Mouse (Mus musculus): ENCODE data around the gene Atp1b2. TPM values are rescaled to one million over a fixed set of nuclear protein-coding genes. Genes with fewer than 3 reads are reported as not detected.

Atp1b2 gene
- total RNA-seq, 2 experiments from 2014 or later, result 31.8 to 31.9 TPM

- intact Hi-C loops (cut with DNase I), result no loop called here
- no peak for DNase-seq
Observed at GRCm38 (mm10) chr11:69553341-69553721, 52.4 kb downstream of the Atp1b2 start.

- intact Hi-C loops (cut with DNase I), result no loop called here
- DNase-seq, result no peak
Observed at GRCm38 (mm10) chr11:69552622-69553340, 53.0 kb downstream of the Atp1b2 start.

- intact Hi-C loops (cut with DNase I), result no loop called here
- no peak for DNase-seq
Observed at GRCm38 (mm10) chr11:69551310-69551709, 54.4 kb downstream of the Atp1b2 start.

Small RNAs within 50 kb of the gene (microRNA-seq; reads per million reads assigned to microRNA genes)
- 0 reads per million in 2 experiments for gene Mir467f

Other genes starting within 250 kb of the Atp1b2 start
- 10 to 100 TPM; 45.4 to 47.4 TPM for gene Chd3, start 236.5 kb downstream of the Atp1b2 start, total RNA-seq (2021)
- 10 to 100 TPM; 85.4 to 91.7 TPM for gene Naa38, start 210.5 kb downstream of the Atp1b2 start, total RNA-seq (2021)
- gene Cyb5d1, start 210.3 kb downstream of the Atp1b2 start, total RNA-seq (2021), result 10 to 100 TPM; 25.0 to 29.3 TPM
- 10 to 100 TPM; 37.4 to 39.6 TPM for gene Tmem88, start 207.7 kb downstream of the Atp1b2 start, total RNA-seq (2021)
- 10 to 100 TPM; 45.7 to 50.6 TPM for gene Kdm6b, start 192.3 kb downstream of the Atp1b2 start, total RNA-seq (2021)
- gene Dnah2, start 56.8 kb downstream of the Atp1b2 start, total RNA-seq (2021), result under 1 TPM; 0.07 to 0.38 TPM
- 10 to 100 TPM; 60.5 to 70.3 TPM for gene Efnb3, start 45.7 kb downstream of the Atp1b2 start, total RNA-seq (2021)
- 1 to 10 TPM; 4.3 to 6.5 TPM for gene Wrap53, start 25.7 kb downstream of the Atp1b2 start, total RNA-seq (2021)
- 10 to 100 TPM; 22.1 to 27.3 TPM for gene Trp53, start 25.6 kb downstream of the Atp1b2 start, total RNA-seq (2021)
- not detected for gene Shbg, start 12.0 kb upstream of the Atp1b2 start, total RNA-seq (2021)
- 1 to 10 TPM; 1.6 to 2.5 TPM for gene Sat2, start 16.1 kb upstream of the Atp1b2 start, total RNA-seq (2021)
- 10 to 100 TPM; 69.2 to 71.6 TPM for gene Fxr2, start 27.0 kb upstream of the Atp1b2 start, total RNA-seq (2021)
- gene Sox15, start 49.4 kb upstream of the Atp1b2 start, total RNA-seq (2021), result not detected
- 10 to 100 TPM; 20.9 to 21.6 TPM for gene Mpdu1, start 56.7 kb upstream of the Atp1b2 start, total RNA-seq (2021)
- 1 to 10 TPM; 5.6 to 7.5 TPM for gene Cd68, start 60.2 kb upstream of the Atp1b2 start, total RNA-seq (2021)
- gene Eif4a1, start 66.5 kb upstream of the Atp1b2 start, total RNA-seq (2021), result 100 to 1,000 TPM; 236 to 287 TPM
- gene Senp3, start 76.1 kb upstream of the Atp1b2 start, total RNA-seq (2021), result 10 to 100 TPM; 39.7 to 42.1 TPM
- 1 to 10 TPM; 2.7 to 3.2 TPM for gene Tnfsf13, start 79.8 kb upstream of the Atp1b2 start, total RNA-seq (2021)
- gene Tnfsf12, start 89.9 kb upstream of the Atp1b2 start, total RNA-seq (2021), result 10 to 100 TPM; 14.8 to 20.2 TPM
- gene Tnfsfm13, start 90.2 kb upstream of the Atp1b2 start, total RNA-seq (2021), result 1 to 10 TPM; 2.9 to 4.1 TPM
- gene Polr2a, start 152.7 kb upstream of the Atp1b2 start, total RNA-seq (2021), result 10 to 100 TPM; 35.6 to 37.5 TPM
- gene Slc35g3, start 156.0 kb upstream of the Atp1b2 start, total RNA-seq (2021), result under 1 TPM in 1 of 2 experiments, not detected in 1; 0.12 TPM
- gene Zbtb4, start 160.0 kb upstream of the Atp1b2 start, total RNA-seq (2021), result 10 to 100 TPM; 36.5 to 43.3 TPM
- gene Chrnb1, start 190.0 kb upstream of the Atp1b2 start, total RNA-seq (2021), result 1 to 10 TPM; 5.4 to 6.0 TPM
- gene Fgf11, start 195.9 kb upstream of the Atp1b2 start, total RNA-seq (2021), result 1 to 10 TPM; 2.6 to 2.8 TPM
- gene Tmem102, start 199.7 kb upstream of the Atp1b2 start, total RNA-seq (2021), result under 1 TPM; 0.54 to 0.65 TPM
- not detected for gene Gm39566, start 209.4 kb upstream of the Atp1b2 start, total RNA-seq (2021)
- not detected for gene Spem2, start 212.5 kb upstream of the Atp1b2 start, total RNA-seq (2021)
- not detected for gene Spem1, start 216.2 kb upstream of the Atp1b2 start, total RNA-seq (2021)
- 10 to 100 TPM in 1 of 2 experiments, 1 to 10 TPM in 1; 7.9 to 10.4 TPM for gene Nlgn2, start 231.8 kb upstream of the Atp1b2 start, total RNA-seq (2021)
- gene Tmem256, start 232.6 kb upstream of the Atp1b2 start, total RNA-seq (2021), result 100 to 1,000 TPM; 134 to 138 TPM
- 10 to 100 TPM; 34.0 to 35.9 TPM for gene Plscr3, start 240.4 kb upstream of the Atp1b2 start, total RNA-seq (2021)